Mouse (Mus musculus) inflammation-experienced regulatory T-cells, adult 6 months (primary cell): ENCODE data around the gene Pigv. TPM values are rescaled to one million over a fixed set of nuclear protein-coding genes. Genes with fewer than 3 reads are reported as not detected.

Experiments
- ATAC-seq: one replicate; pipeline ENCODE4 v1.8.0; 2017
- polyA plus RNA-seq, 3 experiments: library from polyadenylated mRNA; unstranded; fragments of 100-300 nt; shearing (Covaris generic); gene quantifications; one replicate each; pipeline ENCODE4 v1.2.1; 2017

Gene Pigv
- polyA plus RNA-seq: 10 to 100 TPM; 10.3 to 13.8 (median 11.3) TPM

GRCm38 (mm10) chr4:133671881-133672844 is at the start of gene Pigv:
TSS of gene Pigv (minus strand) at chr4:133672647.
- peak; percentile 69 for ATAC-seq

GRCm38 (mm10) chr4:133719791-133720190 is 47.3 kb upstream of the Pigv start:
- ATAC-seq: no peak

- ATAC-seq: peak; percentile 51
Observed at GRCm38 (mm10) chr4:133712755-133713154, 40.3 kb upstream of the Pigv start.

- ATAC-seq: no peak
Observed at GRCm38 (mm10) chr4:133711307-133712076, 39.0 kb upstream of the Pigv start.

GRCm38 (mm10) chr4:133709395-133709794 is 36.9 kb upstream of the Pigv start:
- no peak for ATAC-seq

GRCm38 (mm10) chr4:133707464-133707863 is 35.0 kb upstream of the Pigv start:
- no peak for ATAC-seq

- peak; percentile 97 for ATAC-seq
Observed at GRCm38 (mm10) chr4:133706956-133707355, 34.5 kb upstream of the Pigv start.

- ATAC-seq: no peak
Observed at GRCm38 (mm10) chr4:133705062-133705461, 32.6 kb upstream of the Pigv start.

- ATAC-seq: no peak
Observed at GRCm38 (mm10) chr4:133700905-133701368, 28.5 kb upstream of the Pigv start.

GRCm38 (mm10) chr4:133695363-133695762 is 22.9 kb upstream of the Pigv start:
- ATAC-seq: no peak

- ATAC-seq: no peak
Observed at GRCm38 (mm10) chr4:133690252-133690651, 17.8 kb upstream of the Pigv start.

- ATAC-seq: peak; percentile 89
Observed at GRCm38 (mm10) chr4:133688417-133689067, 16.1 kb upstream of the Pigv start.

GRCm38 (mm10) chr4:133687126-133687525 is 14.7 kb upstream of the Pigv start:
- no peak for ATAC-seq

- no peak for ATAC-seq
Observed at GRCm38 (mm10) chr4:133686512-133686911, 14.1 kb upstream of the Pigv start.

GRCm38 (mm10) chr4:133680206-133680786 is 7.8 kb upstream of the Pigv start:
- ATAC-seq: no peak

- ATAC-seq: no peak
Observed at GRCm38 (mm10) chr4:133679629-133680028, 7.2 kb upstream of the Pigv start.

- no peak for ATAC-seq
Observed at GRCm38 (mm10) chr4:133677266-133677665, 4.8 kb upstream of the Pigv start.

- ATAC-seq: no peak
Observed at GRCm38 (mm10) chr4:133676189-133676588, 3.7 kb upstream of the Pigv start.

- no peak for ATAC-seq
Observed at GRCm38 (mm10) chr4:133675594-133676016, 3.2 kb upstream of the Pigv start.

- no peak for ATAC-seq
Observed at GRCm38 (mm10) chr4:133674331-133674695, 1.9 kb upstream of the Pigv start.

- ATAC-seq: no peak
Observed at GRCm38 (mm10) chr4:133673666-133674330, 1.4 kb upstream of the Pigv start.
